Mouse (Mus musculus) layer of hippocampus, adult 8-10 months (tissue): ENCODE results near the gene Thrsp. TPM values are rescaled to one million over a fixed set of nuclear protein-coding genes. Genes with fewer than 3 reads are reported as not detected.
"Not testable (repeated sequence)": the region's sequence is repeated elsewhere in the genome, so short reads cannot be mapped to it uniquely, and the experiment has no call there.

Experiments
- DNase-seq, 2 experiments: peaks; one replicate each; pipeline ENCODE4 v3.0.0; 2022; ENCODE audit warnings: low spot score in 2 of 2
- total RNA-seq, 4 experiments: library from RNA; stranded (reverse); gene quantifications; 2 replicates each; pipeline ENCODE4 v1.2.4; 2022

Thrsp gene
- total RNA-seq = 10 to 100 TPM; 28.4 to 62.4 (median 39.8) TPM

- peak; percentile 82 to 84 for DNase-seq
Observed at GRCm38 (mm10) chr7:97416906-97417777, at the start of gene Thrsp. Gene Thrsp, minus strand, starts transcription at chr7:97417730.

- no peak for DNase-seq
Observed at GRCm38 (mm10) chr7:97455577-97455976, 38.0 kb upstream of the Thrsp start.

- DNase-seq = no peak
Observed at GRCm38 (mm10) chr7:97454795-97455194, 37.3 kb upstream of the Thrsp start.

GRCm38 (mm10) chr7:97453141-97453921 is 35.8 kb upstream of the Thrsp start:
- no peak for DNase-seq

GRCm38 (mm10) chr7:97452196-97452595 is 34.7 kb upstream of the Thrsp start:
- DNase-seq = no peak

- DNase-seq = not testable (repeated sequence)
Observed at GRCm38 (mm10) chr7:97451023-97451422, 33.5 kb upstream of the Thrsp start, which contains the start of gene Kctd14. Gene Kctd14, plus strand, starts transcription at chr7:97451323.

- DNase-seq = peak; percentile 35 to 38
Observed at GRCm38 (mm10) chr7:97447050-97447531, 29.6 kb upstream of the Thrsp start.

- DNase-seq = peak; percentile 97 to 98
Observed at GRCm38 (mm10) chr7:97446171-97446925, 28.8 kb upstream of the Thrsp start.

- DNase-seq = no peak
Observed at GRCm38 (mm10) chr7:97438986-97439385, 21.5 kb upstream of the Thrsp start.

- no peak for DNase-seq
Observed at GRCm38 (mm10) chr7:97434517-97434916, 17.0 kb upstream of the Thrsp start.

GRCm38 (mm10) chr7:97433517-97433916 is 16.0 kb upstream of the Thrsp start:
- DNase-seq = not testable (repeated sequence)

GRCm38 (mm10) chr7:97429705-97430104 is 12.2 kb upstream of the Thrsp start:
- no peak for DNase-seq

- DNase-seq = no peak
Observed at GRCm38 (mm10) chr7:97427778-97428420, 10.4 kb upstream of the Thrsp start.

- no peak for DNase-seq
Observed at GRCm38 (mm10) chr7:97427296-97427695, 9.8 kb upstream of the Thrsp start.

GRCm38 (mm10) chr7:97426566-97426965 is 9.0 kb upstream of the Thrsp start:
- DNase-seq = no peak

- DNase-seq = peak; percentile 66 to 90
Observed at GRCm38 (mm10) chr7:97424621-97425245, 7.2 kb upstream of the Thrsp start.

GRCm38 (mm10) chr7:97423754-97424153 is 6.2 kb upstream of the Thrsp start:
- DNase-seq = no peak

GRCm38 (mm10) chr7:97420958-97421651 is 3.6 kb upstream of the Thrsp start:
- peak in 1 of 2 experiments; percentile 55 for DNase-seq

GRCm38 (mm10) chr7:97420406-97420805 is 2.9 kb upstream of the Thrsp start:
- DNase-seq = no peak

GRCm38 (mm10) chr7:97419163-97419562 is 1.6 kb upstream of the Thrsp start:
- no peak for DNase-seq
